Mouse (Mus musculus) lung, postnatal 0 days (tissue): Measurements from ENCODE around the gene Rd3l. TPM values are rescaled to one million over a fixed set of nuclear protein-coding genes. Genes with fewer than 3 reads are reported as not detected.
A peak's percentile ranks its signal among the peaks of the same experiment; 100 is the strongest.

Experiments used
- ATAC-seq: fragments of 200-750 bp; cut with Nextera tagmentation; 2 replicates; pipeline ENCODE4 v1.8.0; 2017; ENCODE audit warnings: moderate library complexity
- DNase-seq: peaks from one replicate; pipeline ENCODE4 v3.0.0-alpha.2; 2016; ENCODE audit warnings: low spot score
- H3K27ac ChIP-seq: fragments of 300-500 bp; sonication (generic); 2 replicates; pipeline ENCODE4 v1.5.1; 2014; ENCODE audit warnings: antibody characterized with exemption, mild to moderate bottlenecking, low read length, mixed read lengths
- H3K27me3 ChIP-seq: fragments of 300-500 bp; sonication (generic); replicated peaks from 2 replicates; pipeline ENCODE4 v1.6.1; 2014; ENCODE audit warnings: low read length, mixed read lengths; ENCODE audit not compliant: insufficient read depth
- H3K36me3 ChIP-seq: fragments of 300-500 bp; sonication (generic); 2 replicates; pipeline ENCODE4 v1.6.1; 2014; ENCODE audit warnings: low read length, mixed read lengths; ENCODE audit not compliant: insufficient read depth
- H3K4me1 ChIP-seq: fragments of 300-500 bp; sonication (generic); 2 replicates; pipeline ENCODE4 v1.6.1; 2014; ENCODE audit warnings: antibody characterized with exemption, low read depth, low read length, mixed read lengths; ENCODE audit not compliant: insufficient read depth
- H3K4me2 ChIP-seq: fragments of 300-500 bp; sonication (generic); replicated peaks from 2 replicates; pipeline ENCODE4 v1.6.1; 2014; ENCODE audit warnings: low read depth, mild to moderate bottlenecking, low read length, moderate library complexity, mixed read lengths
- H3K4me3 ChIP-seq: fragments of 300-500 bp; sonication (generic); 2 replicates; pipeline ENCODE4 v1.5.1; 2014; ENCODE audit warnings: low read depth, low read length
- H3K9ac ChIP-seq: fragments of 300-500 bp; sonication (generic); replicated peaks from 2 replicates; pipeline ENCODE4 v1.6.1; 2014; ENCODE audit warnings: low read depth, mild to moderate bottlenecking
- H3K9me3 ChIP-seq: fragments of 300-500 bp; sonication (generic); 2 replicates; pipeline ENCODE4 v1.6.1; 2016; ENCODE audit warnings: low read length, mixed read lengths
- CTCF ChIP-seq: IDR thresholded peaks from 2 replicates; pipeline ENCODE4 v1.5.1; 2016; ENCODE audit warnings: antibody characterized with exemption, mild to moderate bottlenecking
- EP300 ChIP-seq: IDR thresholded peaks from 2 replicates; pipeline ENCODE4 v1.6.1; 2016; ENCODE audit warnings: antibody characterized with exemption, mild to moderate bottlenecking, control low read depth
- WGBS: fragments of 180-500 bp; shearing (Covaris S2); extraction: QIAGEN DNeasy Blood & Tissue Kit; methylation state at CpG from one replicate; pipeline ENCODE4 v1.1.7; 2014; 5-methylcytosine and 5-hydroxymethylcytosine counted together
- polyA plus RNA-seq: library from polyadenylated mRNA; unstranded; fragments of >200 nt; fragmentation: Nextera tagmentation; extraction: Ambion mirVana; gene quantifications from 2 replicates; pipeline ENCODE4 v1.2.1, GENCODE M21; 2015

Rd3l gene
- polyA plus RNA-seq, 1 experiment from 2014 or later = not detected

DNA sequence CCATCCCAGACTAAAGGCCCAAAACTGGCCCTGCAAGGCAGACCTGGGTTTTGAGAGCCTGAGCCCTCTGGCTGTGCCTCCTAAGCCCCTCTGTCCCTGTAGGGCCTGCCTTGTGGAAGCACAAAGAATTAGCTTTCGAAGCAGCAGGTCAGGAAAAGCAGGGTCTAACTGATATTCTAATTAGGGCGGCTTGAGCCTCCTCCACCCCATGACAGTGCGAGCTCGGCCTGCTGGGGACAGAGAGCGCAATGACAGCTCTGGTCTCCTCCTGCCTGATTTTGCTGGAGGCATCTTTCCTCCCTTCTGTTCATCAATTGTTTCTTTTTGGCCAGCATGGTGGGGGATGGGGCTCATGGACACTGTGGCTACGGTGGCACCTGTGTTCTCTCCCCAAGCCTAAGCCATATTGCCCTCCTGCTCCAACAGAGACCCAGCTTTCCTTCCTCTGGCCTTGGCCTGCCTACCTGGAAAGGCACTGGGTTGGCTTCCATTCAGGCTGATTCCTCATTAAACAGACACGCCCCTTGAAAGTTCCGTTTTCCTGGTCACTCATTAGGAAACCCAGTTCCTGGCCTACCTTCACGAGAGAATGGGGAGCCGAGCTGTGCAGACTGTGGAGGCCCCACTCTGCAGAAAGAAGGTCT is 37.6 kb downstream of the Rd3l start:
- Histone ChIP-seq H3K9me3 (no peaks in the 10 kb centered on the region), H3K9ac (no peak overlapping the region), H3K27ac (peak overlapping the region; percentile 57), H3K27me3 (no peaks in the 10 kb centered on the region), H3K4me1 (peaks cover 23% of the 10 kb centered on the region), H3K4me2 (no peak overlapping the region; the same call in 1 of the 2 replicates), H3K4me3 (no peak overlapping the region), H3K36me3 (no peaks in the 10 kb centered on the region)
- 57% methylated on average over 10 of the region's 10 CpGs for WGBS
- ATAC-seq (no peak), DNase-seq (no peak)
- TF ChIP-seq CTCF = no peak
- no peak for TF ChIP-seq EP300

DNA sequence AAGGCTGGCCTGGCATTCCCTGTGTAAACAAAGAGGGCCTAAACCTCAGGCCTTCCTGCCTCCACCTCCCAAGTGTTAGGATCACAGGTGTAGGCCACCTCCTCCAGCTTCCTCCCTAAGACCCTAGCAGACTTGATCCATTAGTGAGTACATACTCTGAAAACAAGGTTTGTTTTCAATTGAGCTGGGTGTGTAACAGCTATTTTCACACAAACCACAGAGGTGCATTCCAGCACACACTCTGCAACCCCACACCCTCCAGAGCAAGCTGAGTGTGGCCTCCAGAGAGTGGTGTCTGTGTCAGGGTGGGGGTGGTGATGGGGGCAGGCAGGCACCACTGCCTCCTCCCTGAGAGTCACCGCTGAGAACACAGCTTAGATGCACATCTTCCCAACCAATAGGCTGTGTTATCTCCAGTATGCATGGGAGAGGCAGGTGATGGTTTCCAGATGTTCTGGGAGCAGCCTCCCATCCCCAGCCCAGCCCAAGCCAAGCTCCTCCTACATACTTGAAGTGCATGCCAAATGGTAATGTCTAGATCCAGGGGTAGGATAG is 42.4 kb downstream of the Rd3l start:
- no peak overlapping the region for H3K4me2 ChIP-seq
- 29% methylated on average over 1 of the region's 1 CpGs for WGBS
- no peak for TF ChIP-seq EP300
- no peak for TF ChIP-seq CTCF
- peaks cover 28% of the 10 kb centered on the region for H3K4me1 ChIP-seq
- no peak overlapping the region for H3K4me3 ChIP-seq
- no peak overlapping the region for H3K9ac ChIP-seq
- peak overlapping the region; percentile 83 for H3K27ac ChIP-seq
- DNase-seq (no peak), ATAC-seq (peak; percentile 15; the same call in 1 of the 2 replicates)
- H3K27me3 ChIP-seq = no peaks in the 10 kb centered on the region
- no peaks in the 10 kb centered on the region for H3K36me3 ChIP-seq
- no peaks in the 10 kb centered on the region for H3K9me3 ChIP-seq

DNA sequence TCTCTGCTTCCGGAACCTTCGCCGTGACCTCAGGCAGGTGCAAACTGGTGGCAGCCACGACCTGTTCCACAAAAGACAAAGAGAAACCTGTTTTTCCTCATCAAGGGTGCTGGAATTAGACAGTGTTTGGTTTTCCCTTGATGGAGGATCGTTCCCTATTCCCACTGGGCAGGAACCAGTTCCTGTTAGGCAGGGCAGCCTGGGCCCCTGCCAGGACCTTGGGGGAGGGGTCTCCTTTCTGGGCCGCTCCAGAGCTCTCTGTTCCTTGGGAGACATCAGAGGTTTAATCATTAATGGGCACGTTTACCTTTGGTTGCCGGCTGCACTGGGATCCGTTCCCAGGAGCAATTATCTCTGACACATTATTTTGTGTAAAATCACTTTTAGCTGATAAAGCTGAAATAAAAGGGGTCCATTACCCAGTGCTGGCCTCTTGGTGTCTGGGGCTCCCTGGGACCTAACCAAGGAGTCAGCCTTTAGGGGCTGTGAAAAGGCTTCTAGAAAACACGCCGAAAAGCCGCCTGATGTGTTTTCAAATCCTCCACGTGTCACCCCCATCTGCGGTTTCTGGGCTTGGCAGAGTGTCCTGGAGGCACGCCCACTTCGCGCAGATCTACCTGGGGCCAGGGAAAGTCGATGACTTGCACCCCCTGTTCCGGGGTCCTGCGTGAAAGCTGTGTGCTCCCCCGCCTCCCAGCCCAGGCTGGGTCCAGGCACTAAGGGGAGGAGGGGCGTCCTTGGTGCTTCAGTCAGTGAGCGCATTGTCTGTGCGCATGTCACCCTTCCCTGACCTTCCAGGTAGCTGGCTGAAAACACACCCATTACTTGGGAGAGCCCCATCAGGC is 44.2 kb downstream of the Rd3l start:
- WGBS = 21% methylated on average over 24 of the region's 24 CpGs
- H3K27me3 ChIP-seq = no peaks in the 10 kb centered on the region
- peak overlapping the region; percentile 83 for H3K27ac ChIP-seq
- H3K9me3 ChIP-seq = no peaks in the 10 kb centered on the region
- no peak overlapping the region for H3K4me3 ChIP-seq
- ATAC-seq (peak; percentile 89), DNase-seq (peak; percentile 87)
- H3K9ac ChIP-seq = no peak overlapping the region
- no peak for TF ChIP-seq CTCF
- TF ChIP-seq EP300 = peak; percentile 71
- 0 out of 2 replicates have a peak overlapping the region, but pooled peaks have one; percentile 17 for H3K4me2 ChIP-seq
- H3K4me1 ChIP-seq = peaks cover 32% of the 10 kb centered on the region
- H3K36me3 ChIP-seq = no peaks in the 10 kb centered on the region

- H3K4me1 ChIP-seq = peaks cover 32% of the 10 kb centered on the region
- WGBS = 32% methylated on average over 2 of the region's 2 CpGs
- H3K9ac ChIP-seq = no peak overlapping the region
- H3K27me3 ChIP-seq = no peaks in the 10 kb centered on the region
- H3K4me3 ChIP-seq = no peak overlapping the region
- no peak for DNase-seq
- H3K36me3 ChIP-seq = no peaks in the 10 kb centered on the region
- no peak overlapping the region for H3K4me2 ChIP-seq
- TF ChIP-seq EP300 (no peak), CTCF (no peak)
- no peak for ATAC-seq
- H3K9me3 ChIP-seq = no peaks in the 10 kb centered on the region
- 0 out of 2 replicates have a peak overlapping the region, but pooled peaks have one; percentile 65 for H3K27ac ChIP-seq
Observed at GRCm38 (mm10) chr12:111933971-111934370, 47.1 kb downstream of the Rd3l start.

- no peak overlapping the region for H3K4me2 ChIP-seq
- TF ChIP-seq CTCF = peak; percentile 41
- no peak for TF ChIP-seq EP300
- peak; percentile 72 for ATAC-seq
- H3K27me3 ChIP-seq = no peaks in the 10 kb centered on the region
- no peaks in the 10 kb centered on the region for H3K9me3 ChIP-seq
- no peak overlapping the region for H3K9ac ChIP-seq
- no peak overlapping the region for H3K4me3 ChIP-seq
- 38% methylated on average over 11 of the region's 11 CpGs for WGBS
- peaks cover 28% of the 10 kb centered on the region for H3K4me1 ChIP-seq
- H3K27ac ChIP-seq = peak overlapping the region; percentile 65
- peak; percentile 82 for DNase-seq
- no peaks in the 10 kb centered on the region for H3K36me3 ChIP-seq
Observed at GRCm38 (mm10) chr12:111933032-111933704, 47.9 kb downstream of the Rd3l start.

DNA sequence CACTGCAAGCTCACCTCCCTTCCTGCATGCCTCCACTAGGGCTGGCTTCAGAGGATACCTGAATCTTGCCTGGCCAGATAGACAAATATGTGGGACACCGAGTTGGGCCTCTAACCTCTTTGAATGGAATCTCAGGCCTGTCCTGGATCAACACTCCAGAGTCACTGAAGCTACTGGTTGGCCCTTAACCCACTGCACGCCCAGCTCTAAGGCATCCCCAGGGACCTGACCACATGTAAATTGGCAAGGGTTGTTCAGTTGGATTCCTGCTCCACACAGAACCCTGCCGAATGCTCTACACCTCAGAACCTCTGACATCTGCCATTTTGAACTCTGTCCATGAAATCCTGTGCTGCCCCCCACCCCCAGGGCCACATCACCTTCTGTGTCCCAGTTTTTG is 48.6 kb downstream of the Rd3l start:
- 45% methylated on average over 3 of the region's 3 CpGs for WGBS
- H3K27ac ChIP-seq = peak overlapping the region; percentile 65
- DNase-seq (no peak), ATAC-seq (no peak)
- no peaks in the 10 kb centered on the region for H3K36me3 ChIP-seq
- no peaks in the 10 kb centered on the region for H3K27me3 ChIP-seq
- no peak overlapping the region for H3K4me2 ChIP-seq
- H3K9ac ChIP-seq = no peak overlapping the region
- H3K4me1 ChIP-seq = peaks cover 28% of the 10 kb centered on the region
- TF ChIP-seq EP300 (no peak), CTCF (no peak)
- no peak overlapping the region for H3K4me3 ChIP-seq
- no peaks in the 10 kb centered on the region for H3K9me3 ChIP-seq
